Mouse (Mus musculus) mesoderm, embryonic 11.5 days (tissue): ENCODE measurements around the gene Ccdc62.

Experiments
- DNase-seq: peaks from one replicate; pipeline ENCODE4 v3.0.0-alpha.2; 2012; ENCODE audit warnings: low read depth, low spot score

Ccdc62 gene

DNA sequence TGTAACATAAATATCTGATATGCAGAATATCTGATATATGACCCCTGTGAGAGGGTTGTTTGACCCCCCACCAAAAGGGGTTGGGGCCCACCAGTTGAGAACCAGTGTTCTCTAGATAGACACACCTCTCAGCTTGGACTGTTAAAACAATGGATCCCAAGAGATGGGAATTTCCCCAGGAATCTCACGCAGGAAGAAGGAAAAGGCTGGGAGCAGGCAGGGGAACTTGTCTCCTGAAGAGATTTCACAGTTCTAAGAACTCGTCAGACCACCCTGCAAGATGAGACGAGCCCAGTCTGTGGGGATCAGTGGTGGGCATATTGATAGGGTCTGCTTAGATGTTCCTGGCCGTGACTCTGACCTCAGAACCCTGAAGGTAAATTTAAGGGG is 49.5 kb downstream of the Ccdc62 start:
- DNase-seq = no peak

DNA sequence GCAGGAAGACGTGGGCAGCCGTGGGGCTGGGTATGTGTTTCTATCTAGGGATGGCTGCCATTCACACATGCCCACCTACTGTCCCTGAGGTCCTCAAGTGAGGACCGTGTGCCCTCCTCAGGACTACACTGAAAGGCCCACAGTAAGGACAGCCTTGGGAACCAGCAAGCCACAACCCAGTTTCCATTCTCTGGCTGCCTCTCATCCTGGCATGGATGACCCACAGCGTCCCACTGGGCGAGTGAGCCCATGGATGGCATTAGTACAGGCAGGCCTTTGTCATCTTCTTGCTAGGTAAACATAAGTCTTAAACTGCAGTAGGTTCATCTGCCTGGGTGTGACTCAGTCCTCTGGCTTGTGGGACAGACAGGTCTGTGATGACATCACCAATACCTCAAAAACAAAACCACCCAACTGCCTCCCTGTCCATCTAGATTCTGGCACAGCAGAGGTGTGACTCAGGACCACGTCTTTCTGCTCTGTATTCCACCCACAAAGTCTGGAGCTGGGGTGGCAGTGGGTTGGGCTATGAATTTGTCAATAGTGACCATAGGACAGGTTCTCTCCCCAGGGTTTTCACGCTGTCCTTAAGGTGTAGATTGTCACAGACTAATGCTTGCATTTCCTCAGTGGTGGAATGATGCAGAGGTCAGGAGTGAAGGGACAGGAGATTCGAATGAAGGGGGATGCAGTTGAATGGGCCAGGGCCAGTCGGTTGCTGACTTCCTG is 50.2 kb downstream of the Ccdc62 start:
- no peak for DNase-seq

DNA sequence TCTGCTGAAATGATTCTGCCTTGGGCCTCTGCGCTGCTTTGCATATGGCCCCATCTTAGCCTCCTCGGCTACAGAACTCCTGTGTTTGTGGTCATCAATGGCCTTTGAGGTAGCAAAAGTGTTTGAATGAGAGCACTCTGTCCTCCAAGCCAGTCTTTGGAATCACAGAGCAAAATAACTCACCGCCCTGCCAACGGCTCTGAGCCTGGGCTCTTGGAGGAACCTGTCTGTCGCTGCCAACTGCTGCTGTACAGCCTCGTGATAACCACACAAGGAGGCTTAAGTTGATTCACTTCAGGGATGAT is 50.7 kb downstream of the Ccdc62 start:
- no peak for DNase-seq

DNA sequence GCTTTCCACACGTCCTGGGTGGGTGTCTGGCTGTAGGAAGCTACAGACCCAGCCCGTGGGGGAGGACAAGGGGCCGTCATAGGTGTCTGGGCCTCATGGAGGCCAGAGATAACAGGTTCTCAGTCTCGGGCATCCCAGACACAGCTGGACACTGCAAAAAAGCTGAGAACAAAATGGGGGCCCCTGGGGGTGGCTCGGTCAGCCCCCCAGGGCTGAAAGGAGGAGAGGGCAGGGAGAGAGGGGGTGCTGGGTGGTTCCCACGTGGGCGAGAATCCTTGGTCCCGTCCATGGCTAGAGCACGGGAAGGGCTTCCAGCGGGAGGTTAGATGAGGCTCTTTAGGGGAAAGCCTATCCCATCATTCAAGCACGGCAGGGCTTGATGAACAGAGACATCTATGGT is 52.4 kb downstream of the Ccdc62 start:
- DNase-seq = no peak

DNA sequence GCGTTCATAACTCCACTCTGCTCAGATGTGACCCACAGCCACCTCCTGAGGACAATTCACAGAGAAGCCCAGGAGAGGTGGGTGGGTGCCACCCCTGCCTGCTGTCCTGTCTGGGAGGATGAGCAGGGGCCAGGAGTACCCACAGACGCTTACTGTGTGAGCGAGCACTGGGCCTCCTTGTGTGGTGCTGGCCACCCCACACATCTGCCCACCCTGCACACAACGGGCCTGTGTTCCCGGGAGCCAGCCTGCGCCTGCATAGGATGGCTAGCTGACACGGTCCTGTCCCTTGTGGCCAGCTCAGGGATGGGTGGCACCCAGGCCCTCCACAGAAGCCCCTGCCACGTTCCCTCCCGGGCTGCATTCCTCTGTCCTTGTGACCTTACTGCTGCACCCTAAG is 55.0 kb downstream of the Ccdc62 start:
- DNase-seq = no peak

DNA sequence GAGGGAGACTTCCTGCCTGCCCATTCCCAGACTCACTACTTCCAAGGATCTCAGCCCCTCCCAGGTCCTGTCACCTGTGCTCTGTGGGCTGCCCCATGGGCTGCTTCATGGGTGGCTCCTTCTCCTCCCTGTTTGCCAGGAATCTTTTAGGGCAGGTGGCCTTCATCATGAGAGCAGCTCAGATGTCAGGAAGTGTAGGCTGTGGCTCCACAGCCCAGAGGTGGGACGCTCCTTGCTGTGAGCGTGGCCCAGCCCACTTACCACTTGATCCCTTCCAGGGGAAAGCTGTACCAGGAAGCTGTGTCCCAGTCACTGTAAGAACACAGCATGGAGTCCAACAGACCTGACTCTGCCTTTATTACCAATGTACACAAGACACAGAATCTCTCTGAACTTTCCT is 56.4 kb downstream of the Ccdc62 start:
- no peak for DNase-seq

DNA sequence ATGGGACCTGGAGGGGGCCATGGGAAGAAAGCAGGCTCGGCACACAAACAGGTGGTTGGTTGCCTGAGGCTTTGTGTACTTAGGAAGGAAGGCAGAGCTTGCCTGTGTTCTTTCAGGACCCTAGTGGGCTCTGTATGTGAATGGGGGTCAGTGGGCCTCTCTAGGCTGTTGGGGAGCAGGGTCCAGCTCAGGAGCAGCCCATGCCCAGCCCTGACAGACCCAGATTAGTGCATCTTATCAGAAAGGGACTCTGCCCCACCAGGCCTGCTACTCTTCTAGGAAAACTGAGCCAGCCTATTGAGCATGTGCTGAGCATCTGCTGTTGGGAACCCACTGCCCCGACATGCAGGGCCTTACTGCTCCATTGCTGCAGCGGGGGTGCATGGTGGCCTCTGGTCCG is 57.0 kb downstream of the Ccdc62 start:
- DNase-seq = no peak

DNA sequence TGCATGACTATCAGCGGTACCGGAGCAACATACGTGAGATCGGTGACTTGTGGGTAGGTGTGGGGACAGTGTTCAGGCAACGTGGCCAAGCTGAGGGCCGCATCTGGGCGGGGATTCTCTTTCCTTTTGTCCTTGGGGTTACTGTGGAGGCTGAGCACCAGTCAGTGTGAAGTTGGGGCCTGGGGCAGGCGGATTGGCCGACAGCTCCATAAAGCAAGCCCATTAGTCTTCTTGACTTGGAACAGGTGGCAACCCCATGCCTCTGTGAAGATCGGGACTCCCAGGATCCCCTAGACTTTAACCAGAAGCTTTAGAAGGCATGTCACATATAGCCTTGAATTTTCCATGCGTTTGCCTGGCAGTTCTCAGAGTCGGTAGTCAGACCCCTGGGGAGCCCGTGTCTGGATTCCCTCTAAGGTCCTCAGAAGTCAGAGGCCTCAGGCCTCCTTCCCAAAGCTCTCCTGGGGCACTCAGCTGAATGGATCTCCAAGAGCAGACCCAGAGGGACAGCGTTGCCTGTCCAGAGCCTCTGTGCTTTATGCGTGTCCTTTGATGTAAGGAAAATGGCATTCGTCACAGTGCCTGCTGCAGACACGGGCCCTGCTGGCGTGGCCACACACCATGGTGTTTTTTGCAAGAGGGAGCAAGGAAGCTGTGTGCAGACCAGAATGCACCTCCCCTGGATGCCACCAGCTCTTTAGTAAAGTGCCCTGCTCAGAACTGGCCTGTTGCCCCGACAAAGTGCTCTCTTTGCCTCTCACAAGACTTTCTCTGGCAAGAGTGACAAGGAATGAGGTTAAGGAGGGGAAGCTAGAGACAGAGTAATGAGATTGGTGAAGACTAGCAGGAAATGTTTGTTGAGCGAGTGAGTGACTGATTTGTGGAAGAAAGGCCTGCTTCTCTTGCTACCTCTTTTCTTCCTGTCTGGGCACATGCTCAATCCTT is 59.7 kb downstream of the Ccdc62 start:
- DNase-seq = peak; percentile 65

DNA sequence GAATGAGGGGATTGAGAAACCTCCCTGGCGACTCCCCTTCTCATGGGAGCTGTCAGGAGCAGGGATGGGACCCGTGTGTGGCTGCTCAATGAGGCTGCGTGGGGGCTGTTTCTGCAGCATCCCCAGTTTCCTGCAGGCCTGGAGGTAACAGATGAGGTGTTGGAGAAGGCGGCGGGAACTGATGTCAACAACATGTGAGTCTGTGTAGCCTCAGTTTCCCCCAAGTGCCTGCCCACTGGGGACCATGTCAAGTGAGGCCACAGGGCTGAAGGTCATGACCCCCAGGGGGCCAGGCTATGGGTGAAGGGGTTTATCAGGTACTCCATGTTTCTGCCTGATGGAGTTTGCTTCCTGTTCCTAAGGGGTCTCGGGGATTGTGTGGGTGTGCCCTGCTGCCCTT is 60.8 kb downstream of the Ccdc62 start:
- no peak for DNase-seq

DNA sequence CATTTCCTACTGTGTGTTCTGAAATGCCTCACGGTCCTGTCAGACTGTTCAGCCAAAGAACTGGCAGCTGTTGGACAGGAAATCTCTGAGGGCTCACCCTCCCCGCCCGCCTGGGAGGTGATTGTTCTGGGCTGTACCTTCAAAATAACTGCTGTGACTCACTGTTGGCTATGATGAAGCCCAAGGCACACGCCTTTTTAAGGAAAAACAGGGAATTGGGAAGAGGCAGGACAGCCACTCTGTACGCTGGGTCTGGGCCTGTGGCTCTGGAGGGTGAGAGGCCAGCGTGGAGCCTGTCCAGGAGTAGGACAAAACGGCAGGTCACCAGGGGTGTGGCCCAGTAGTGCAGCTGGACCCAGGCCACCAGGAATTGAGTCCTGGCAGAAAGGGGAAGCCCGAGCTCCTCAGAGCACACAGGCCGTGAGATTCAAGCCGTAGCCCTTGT is 61.7 kb downstream of the Ccdc62 start:
- no peak for DNase-seq

DNA sequence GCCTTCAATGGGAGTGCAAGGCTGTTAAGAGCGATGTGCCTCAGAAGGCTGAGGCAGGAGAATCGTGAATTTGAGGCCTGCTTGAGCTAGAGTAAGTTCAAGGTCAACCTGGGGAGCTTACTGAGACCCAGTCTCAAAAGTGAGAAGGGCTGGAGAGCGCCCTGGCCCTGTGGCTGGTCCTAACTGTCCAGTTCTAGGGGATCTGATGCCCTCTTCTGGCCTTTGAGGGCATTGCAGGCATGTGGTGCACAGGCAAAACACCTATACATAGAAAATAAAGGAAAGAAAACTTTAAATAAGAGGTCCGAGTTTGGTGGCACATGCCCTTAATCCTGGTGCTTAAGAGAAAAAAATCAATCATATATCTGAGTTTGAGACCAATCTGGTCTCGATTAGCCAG is 62.3 kb downstream of the Ccdc62 start:
- peak; percentile 84 for DNase-seq

DNA sequence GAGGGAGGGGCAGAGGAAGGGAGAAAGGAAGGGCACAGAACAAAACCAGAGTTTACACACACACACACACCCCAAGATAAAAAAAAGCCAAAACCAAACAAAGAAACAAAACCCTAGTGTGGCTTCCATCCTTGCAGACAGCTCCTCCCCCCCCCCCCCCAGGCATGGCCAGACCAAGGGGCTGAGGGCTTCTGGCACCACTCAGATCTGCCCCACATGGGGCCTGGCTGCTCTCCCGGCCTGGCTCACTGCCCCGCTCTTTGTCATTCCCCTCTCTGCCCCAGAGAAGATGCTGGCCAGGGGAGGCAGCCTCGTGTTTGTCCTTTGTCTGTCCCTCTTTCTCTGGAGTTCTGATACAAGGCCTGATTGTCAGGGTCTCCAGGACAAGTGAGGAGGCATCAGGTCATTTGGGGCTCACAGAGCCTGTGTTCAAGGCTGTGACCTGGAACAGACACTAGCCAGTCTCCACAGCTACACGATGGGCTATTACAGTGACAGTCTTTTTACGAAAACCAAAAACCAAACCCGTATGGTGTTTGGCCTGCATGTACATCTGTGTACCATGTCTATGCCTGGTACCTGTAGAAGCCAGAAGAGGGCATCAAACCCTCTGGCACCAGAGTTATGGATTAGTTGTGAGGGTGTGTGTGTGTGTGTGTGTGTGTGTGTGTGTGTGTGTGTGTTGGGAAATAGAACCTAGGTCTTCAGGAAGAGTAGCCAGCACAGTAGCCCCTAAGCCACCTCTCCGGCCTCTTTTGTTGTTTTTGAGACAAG is 63.0 kb downstream of the Ccdc62 start:
- DNase-seq = no peak

DNA sequence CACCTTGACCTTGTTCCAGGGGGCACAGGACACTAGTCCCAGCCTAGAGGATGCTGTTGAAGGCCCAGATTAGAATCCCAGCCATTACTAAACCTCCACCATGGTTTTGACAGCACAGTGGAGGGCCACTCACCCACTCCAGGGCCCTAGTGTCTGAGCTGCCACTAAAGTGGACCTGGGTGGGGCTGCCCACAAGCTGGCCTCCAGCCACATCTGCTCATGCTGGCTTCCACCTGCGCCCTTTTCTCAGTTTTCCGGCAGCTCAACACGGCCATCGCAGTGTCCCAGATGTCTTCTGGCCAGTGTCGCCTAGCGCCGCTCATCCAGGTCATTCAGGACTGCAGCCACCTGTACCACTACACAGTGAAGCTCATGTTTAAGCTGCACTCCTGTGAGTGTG is 64.0 kb downstream of the Ccdc62 start:
- DNase-seq = no peak

DNA sequence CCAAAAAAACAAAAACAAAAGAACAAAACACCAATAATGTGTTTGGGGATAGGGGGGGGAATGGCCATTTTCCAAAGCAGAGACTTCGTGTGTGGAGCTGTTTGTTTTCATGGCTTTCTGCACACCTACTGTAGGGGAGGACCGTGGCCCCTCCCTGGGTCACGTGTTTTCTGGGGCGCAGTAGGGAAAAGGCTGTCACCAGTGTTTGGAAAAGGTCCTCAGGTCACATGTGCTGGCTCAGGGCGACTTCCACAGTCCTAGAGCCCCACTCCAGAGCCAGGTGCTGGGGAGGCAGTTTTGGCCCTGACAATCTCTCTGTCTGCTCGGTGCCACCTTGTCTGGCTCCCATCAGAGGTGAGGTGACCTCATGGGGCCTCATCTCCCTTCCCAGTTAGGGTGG is 64.9 kb downstream of the Ccdc62 start:
- no peak for DNase-seq

DNA sequence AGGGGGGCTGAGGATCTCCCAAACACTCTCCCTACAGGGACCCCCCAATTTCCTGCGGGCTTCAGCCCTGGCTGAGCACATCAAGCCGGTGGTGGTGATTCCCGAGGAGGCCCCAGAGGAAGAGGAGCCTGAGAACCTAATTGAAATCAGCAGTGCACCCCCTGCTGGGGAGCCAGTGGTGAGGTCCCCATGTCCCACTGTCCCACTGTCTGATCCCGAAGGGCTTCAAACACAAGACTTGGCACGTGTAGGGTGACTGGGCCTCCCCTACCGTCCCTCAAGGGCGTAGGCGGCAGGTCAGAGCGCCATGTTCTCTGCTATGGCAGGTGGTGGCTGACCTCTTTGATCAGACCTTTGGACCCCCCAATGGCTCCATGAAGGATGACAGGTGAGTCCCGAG is 65.7 kb downstream of the Ccdc62 start:
- no peak for DNase-seq

DNA sequence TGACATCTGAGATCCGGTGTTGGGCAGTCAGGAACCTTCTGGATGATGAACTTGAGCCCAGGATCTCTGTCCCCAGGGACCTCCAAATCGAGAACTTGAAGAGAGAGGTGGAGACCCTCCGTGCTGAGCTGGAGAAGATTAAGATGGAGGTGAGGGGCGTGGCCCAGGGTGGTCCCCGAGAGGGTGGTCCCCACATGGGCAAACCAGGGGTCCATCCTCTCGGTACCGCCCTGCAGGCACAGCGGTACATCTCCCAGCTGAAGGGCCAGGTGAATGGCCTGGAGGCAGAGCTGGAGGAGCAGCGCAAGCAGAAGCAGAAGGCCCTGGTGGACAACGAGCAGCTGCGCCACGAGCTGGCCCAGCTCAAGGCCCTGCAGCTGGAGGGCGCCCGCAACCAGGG is 66.2 kb downstream of the Ccdc62 start:
- DNase-seq = no peak

DNA sequence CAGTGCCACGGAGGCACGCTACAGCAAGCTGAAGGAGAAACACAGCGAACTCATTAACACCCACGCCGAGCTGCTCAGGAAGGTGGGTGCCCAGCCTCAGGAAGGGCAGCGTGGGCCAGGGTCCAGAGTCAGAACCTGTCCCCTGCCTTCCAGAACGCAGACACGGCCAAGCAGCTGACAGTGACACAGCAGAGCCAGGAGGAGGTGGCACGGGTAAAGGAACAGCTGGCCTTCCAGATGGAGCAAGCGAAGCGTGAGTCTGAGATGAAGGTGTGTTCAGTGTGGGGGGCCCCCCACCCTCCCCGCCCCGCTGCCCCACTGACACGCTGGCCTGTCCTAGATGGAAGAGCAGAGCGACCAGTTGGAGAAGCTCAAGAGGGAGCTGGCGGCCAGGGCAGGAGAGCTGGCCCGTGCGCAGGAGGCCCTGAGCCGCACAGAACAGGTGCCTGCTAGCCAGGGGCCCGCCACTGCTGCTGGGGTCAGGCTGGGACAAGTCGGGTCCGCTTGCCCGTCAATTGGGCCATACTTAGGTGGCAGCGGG is 66.8 kb downstream of the Ccdc62 start:
- DNase-seq = no peak

DNA sequence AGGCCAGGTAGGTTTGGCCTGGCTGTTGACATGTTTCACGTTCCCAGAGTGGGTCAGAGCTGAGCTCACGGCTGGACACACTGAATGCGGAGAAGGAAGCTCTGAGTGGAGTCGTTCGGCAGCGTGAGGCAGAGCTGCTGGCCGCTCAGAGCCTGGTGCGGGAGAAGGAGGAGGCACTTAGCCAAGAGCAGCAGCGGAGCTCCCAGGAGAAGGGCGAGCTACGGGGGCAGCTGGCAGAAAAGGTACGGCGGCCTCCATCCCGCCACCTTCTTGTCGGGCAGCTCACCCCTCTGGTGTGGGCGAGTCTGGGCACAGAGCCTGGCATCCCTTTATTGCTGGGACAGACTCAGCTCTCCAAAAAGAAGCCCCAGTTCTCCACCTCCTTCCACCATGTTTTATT is 67.3 kb downstream of the Ccdc62 start:
- no peak for DNase-seq

DNA sequence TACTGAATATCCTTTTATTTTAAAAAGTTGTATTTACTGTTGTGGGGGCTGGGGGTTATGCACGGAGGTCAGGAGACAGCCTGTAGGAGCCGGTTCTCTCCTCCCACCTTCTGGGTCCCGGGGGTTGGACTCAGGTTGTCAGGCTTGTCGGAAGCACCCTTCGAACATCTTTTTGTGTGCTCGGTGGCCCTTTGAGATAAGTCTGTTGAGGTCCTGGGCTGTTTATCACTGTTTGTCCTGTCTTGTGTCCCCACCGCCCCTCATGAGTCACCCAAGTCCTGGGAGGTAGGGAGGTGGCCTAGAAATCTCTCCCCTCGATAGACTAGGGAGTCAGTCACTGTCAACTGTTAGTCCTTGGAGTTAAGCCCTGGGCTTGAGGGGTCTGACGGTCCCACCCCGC is 67.9 kb downstream of the Ccdc62 start:
- no peak for DNase-seq

DNA sequence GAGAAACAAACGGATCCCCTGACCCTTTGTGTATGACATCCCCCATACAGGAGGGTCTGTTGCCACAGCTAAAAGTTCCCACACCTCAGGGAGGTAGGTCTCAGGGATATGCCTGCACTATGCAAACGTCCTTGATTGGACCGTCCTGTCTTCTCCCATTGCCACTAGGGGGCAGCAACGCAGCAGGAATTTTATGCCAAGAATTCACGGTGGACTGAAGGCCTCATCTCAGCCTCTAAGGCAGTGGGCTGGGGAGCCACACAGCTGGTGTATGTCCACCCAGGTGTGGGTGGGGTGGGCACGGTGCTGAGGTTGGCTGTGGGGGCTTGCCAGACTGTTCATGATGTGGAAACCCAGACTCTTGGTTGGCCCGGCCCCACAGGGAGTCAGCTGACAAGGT is 70.3 kb downstream of the Ccdc62 start:
- peak; percentile 90 for DNase-seq

DNA sequence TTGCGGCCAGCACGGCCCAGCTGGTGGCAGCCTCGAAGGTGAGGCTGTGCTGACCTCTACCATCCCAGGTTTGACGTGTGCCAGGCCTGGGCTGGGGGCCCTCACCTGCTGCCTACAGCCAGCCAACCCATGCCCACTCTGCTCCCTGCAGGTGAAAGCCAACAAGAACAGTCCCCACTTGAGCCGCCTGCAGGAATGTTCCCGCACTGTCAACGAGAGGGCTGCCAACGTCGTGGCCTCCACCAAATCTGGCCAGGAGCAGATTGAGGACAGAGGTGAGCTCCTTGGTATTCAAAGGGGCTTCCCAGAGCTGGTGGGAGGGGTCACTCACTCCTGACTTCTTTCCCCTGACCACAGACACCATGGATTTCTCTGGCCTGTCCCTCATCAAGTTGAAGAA is 70.8 kb downstream of the Ccdc62 start:
- DNase-seq = no peak

DNA sequence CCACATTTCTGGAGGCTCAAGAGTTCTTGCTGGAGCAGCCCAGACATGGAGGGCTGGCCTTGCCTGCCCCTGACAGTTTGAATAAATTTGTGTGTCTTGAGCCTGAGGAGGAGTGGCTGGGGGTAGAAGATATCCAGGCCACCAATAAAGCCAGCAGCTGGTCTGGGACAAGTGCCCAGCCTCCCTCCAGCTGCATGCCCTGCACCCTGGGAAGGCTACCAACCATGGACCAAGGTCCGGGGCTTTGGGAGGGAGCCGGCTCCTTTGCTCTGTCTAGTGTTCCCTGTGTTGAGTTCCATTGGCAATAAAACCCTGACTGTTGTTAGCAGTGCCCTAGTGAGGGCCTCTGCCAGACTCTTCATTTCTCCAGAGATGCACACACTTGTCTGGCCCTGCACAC is 72.4 kb downstream of the Ccdc62 start:
- no peak for DNase-seq
